Mouse (Mus musculus): ENCODE measurements around the gene Taok2.
A peak's percentile ranks its signal among the peaks of the same experiment; 100 is the strongest.
"Not testable (repeated sequence)": the region's sequence is repeated elsewhere in the genome, so short reads cannot be mapped to it uniquely, and the experiment has no call there.

The Taok2 gene

DNA sequence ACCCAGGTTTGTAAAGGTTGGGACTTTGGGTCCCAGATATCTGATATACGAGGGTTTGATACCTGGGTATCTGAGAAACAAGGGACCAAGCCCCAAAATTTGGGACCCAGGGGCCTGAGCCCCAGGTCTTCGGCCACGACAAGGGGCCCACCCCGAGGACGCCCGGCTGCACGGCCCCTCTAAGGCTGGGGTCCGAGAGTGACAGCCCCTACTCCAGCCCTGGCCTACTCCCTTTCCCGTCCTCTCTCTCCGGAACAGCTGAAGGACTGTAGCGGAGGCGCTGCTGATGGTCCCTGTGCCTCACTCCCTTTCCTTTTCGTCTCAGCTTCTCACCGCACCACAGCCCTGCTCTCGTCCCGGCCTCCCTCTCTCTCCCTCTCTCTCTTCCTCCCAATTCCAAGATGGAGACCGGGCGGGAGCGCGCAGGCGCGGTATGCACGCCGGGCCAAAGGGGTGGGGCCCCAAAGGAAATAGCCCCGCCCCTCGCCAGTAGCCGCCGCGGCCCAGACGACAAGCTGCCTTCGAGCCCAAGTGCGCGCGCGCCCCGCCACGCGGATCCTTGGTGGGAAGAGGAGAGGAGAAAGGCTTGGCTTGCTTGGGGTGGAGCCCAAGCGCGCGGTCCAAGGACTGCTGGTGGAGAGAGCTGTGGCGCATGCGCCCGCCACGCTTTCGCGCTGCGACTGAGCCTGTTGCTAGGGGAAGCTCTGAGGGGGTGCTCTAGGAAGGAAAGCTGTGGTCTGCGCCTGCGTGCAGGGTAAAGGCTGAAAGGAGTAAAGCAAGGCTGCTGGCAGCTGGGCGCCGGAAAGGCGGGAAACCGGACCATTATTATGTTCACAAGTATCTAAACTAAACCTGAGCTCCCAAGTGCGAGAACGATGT is at the start of gene Taok2:
TSS of gene Taok2 (minus strand) at position 418 of the 879 bp plus-strand sequence.
- peak; percentile 93 to 95 for DNase-seq

DNA sequence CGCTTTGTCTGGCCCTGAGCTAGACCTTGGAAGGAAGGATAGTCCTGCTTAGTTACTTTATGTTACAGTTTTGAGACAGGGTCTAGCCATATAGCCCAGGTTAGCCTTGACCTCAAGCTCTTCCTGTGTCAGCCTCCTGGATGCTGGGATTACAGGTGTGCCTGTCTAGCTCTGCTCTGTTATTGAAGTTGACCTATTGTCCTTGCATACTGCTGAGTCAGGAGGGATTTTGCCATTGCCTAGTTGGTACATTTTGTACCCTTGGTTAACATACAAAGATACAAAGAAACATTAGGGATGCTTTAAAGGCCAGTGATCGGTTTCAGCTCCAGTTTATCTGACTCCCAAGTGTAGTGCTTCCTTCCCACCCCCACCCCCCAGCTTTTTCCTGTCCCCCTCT is 48.1 kb upstream of the Taok2 start:
- DNase-seq: no peak

DNA sequence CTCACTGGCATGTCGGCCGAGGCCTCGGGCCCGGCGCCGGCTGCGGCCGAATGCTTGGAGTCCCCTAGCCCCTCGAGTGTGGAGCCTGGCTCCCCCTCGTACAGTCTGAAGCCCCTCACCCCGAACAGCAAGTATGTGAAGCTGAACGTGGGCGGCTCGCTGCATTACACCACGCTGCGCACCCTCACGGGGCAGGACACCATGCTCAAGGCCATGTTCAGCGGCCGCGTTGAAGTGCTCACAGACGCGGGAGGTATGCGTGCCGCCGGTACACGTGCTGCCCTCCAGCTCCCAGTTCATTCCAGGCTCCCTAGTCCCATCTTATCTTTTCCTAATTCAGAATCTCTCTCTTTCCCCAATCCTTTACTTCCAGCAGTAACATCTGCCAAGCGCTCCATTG is 44.5 kb upstream of the Taok2 start:
- DNase-seq: no peak

DNA sequence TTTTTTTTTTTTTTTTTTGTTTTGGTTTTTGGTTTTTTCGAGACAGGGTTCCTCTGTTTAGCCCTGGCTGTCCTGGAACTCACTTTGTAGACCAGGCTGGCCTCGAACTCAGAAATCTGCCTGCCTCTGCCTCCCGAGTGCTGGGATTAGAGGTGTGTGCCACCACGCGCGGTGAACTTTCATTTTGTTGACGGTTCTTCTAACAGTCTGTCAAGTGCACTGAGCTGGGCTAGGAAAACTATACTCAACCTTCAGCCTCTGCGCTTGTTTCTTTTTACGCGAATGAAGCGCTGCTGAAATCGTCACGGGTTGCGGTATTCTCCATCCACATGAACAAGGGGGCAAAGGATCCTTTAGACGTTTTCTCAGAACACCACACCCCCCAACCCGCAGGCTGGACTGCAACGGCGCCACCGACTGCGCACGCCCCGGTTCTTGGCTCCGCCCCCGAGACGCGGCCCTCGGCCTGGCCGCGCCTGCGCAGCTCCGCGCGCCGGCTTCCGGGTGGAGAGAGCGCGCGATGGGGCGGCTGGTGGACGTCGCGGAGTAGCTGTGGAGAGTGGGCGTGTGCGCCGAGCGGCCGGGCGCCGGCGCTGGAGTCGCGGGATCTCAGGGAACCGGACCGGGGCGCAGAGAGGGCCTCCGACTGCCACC is 44.0 kb upstream of the Taok2 start, which contains the start of gene Kctd13:
TSS of gene Kctd13 (plus strand) at position 496 of the 654 bp plus-strand sequence.
- peak; percentile 94 to 95 for DNase-seq

DNA sequence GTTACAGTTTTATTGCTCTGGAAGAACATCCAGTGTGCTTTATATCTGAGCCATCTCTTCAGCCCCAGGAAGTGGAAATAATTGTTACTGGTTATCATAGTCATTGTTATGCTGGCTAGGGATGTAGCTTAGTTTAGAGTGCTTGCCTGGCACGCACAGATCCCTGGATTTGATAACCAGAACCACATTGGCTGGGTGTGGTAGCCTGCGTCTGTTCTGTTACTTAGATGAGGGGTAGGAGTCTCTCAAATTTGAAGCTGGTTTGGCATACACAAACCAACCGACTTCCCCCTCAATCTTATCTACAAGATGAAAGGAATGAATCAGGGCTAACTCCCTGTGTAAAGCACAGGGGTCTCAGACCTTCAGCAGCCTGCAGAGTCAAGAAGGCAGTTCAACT is 41.8 kb upstream of the Taok2 start:
- DNase-seq: no peak

DNA sequence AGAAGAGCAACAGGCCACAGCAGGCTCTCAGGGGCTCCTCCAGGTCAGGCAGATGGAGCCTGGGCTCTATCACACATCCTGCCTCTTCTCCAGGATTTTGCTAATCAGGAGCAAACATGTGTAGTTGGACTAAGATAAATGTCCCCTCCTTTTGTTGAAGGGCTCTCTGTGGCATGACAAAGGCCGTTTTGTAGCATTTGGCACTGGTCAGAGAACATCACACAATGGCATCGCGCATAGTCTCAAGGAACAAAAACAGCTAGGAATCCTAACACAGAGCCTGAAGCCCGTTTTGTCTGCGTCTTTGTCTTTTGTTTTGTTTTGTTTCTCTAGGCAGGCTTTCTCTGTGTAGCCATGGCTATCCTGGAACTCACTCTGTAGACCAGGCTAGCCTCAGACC is 39.5 kb upstream of the Taok2 start:
- no peak for DNase-seq

DNA sequence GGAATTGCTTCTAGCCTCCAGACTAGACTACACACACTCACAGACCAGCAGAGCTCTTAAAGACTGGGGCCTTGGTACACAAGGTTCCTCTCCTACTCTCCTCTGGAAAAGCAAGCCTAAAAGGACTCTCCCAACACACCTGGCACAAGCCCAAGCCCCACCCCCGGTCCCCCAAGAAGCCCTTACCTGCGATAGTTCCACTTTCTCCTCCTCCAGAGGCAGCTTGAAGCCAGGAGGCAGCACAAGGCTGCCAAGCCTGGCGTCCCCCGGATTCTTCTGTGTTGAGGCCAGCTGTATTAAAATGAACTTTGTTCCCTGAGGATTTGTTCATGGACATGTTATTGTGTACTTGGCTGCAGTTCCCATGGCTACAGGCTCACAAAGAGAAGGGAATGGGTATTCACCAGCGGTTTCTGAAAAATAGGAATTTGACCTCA is 38.1 kb upstream of the Taok2 start, which contains the start of gene Tmem219:
TSS of gene Tmem219 (minus strand) at position 294 of the 437 bp plus-strand sequence.
- no peak for DNase-seq

DNA sequence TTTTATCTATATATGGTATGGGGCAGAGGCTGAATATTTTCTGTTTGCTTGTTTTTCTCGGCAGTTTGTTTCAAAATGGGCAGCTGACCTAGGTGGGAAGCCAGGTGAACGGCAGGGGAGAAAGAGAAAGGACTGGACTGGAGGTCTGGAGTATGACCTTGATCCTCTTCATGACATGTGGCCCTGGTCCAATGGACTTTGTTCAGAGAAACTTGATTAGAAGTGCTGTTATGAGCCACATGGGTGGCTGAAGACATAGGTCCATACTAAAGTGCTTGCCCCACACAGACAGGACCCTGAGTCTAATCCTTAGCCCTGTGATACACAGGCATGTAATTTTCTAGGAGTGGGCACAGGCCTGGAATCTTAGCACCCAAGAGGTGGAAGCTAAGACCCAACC is 37.1 kb upstream of the Taok2 start:
- DNase-seq: no peak

DNA sequence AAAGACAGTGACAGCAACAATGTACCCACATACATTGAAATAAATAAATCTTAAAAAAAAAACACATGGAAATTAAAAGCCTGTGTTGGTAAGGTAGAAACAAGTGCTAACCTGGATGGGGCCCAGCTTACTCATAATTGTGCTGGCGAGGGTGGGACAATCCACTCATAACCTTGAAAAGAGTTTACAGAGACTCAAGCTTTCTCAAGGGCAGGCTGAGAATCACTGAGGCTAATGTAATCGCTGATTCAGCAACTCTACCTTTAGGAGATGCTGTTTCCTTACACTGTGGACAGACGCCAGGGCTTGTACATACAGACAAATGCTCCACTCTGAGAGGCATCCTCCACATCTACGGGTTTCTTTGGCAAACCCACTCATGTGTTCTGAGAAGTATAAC is 35.5 kb upstream of the Taok2 start:
- DNase-seq: no peak

DNA sequence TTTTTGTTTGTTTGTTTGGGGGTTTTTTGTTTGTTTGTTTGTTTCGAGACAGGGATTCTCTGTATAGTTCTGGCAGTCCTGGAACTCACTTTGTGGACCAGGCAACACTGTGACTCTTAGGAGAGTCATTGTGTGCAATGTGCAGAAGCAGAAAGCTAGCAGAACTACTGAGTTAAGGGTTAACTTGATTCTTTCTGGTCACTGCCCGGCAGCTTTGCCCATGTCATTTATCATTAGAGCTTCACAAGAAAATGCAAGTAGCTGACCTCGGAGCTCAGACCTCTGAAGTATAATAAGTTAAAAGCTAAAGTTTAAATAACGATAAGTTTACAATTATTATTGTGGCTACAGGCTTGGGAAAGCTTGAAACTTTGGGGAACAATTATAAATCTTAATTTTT is 33.9 kb upstream of the Taok2 start:
- DNase-seq: not testable (repeated sequence)

DNA sequence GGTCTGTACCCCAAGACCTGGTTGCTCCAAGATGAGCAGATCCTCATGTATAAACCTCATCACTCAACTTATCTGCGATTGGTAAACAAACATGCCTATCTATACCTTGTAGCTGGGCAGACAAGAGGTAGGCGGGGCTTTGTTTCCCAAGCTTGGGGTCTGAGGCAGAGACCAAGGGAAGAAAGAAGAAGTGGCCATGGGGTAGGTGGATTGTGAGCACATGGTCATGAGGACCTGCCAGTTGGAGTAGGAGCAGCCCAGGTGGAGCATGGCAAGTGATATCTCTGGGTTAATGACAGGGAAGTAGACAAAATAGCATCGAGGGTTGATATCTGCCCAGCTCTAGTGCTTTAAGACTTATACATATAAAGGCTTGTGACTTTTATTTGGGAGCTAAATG is 30.3 kb upstream of the Taok2 start:
- no peak for DNase-seq

DNA sequence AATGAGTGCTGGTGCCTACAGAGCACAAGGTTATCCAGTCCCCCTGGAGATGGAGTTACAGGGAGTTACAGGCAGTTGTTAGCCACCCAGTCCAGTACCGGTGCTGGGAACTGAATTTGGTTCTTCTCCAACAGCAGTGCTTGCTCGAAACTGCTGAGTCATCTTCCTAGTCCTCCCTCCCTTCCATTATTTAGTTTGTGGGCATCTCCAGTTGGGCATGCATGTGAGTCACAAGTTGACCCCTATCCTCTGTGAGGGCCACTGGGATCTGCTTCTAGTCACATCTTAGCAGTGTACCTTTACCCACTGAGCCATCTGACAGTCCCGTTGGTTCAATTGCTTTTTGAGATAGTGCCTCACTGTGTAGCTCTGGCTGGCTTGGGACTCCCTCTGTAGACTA is 21.1 kb upstream of the Taok2 start:
- DNase-seq: no peak

DNA sequence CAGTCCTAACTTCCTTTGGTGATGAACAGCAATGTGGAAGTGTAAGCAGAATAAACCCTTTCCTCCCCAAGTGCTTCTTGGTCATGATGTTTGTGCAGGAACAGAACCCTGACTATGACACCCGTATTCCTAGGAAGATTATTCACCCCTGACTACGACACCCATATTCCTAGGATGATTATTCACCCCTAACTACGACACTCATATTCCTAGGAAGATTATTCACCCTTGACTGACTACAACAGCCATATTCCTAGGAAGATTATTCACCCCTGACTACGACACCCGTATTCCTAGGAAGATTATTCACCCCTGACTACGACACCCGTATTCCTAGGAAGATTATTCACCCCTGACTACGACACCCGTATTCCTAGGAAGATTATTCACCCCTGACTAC is 15.3 kb upstream of the Taok2 start:
- not testable (repeated sequence) for DNase-seq

DNA sequence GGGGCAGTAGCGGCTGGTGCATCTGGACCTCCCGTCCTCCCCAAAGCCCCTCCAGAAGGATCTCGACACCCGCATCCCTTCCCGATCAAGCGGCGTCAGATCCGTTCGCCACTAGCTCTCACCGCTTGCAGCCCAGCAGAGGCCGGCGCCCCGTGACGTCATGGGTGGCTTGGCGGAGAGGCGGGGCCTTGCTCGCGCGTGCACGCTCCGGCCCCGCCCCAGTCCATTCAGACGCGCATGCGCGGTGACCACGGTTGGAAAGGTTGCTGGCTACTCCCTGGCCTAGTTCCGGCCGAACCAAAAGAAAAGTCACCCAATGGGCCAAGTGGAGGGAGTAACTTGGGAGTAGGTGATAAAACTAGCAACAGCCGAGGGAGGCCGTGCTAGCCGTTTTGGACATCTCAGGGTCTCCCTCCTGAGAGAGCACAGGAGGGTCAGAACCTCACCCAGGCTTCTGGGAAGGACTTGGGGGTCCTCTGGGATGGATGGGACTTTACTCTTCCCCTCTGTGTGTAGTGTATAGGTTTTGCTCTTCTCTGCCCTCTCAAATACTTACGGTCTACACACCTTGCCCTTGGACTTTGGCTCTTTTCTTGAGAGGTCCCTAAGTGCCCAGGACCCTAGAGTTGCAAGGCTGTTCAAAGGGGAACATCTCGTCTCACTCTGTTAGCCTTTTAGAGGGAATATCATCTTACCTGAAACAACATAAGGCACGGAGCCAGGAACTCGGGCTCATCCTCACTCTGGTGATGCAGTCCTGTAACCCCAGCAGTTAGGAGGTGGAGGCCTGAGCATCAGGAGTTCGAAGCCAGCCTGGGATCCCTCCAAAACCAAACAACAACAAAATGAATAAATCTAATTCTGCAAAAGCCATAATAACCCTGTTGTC is 13.8 kb upstream of the Taok2 start:
- peak; percentile 92 to 94 for DNase-seq

DNA sequence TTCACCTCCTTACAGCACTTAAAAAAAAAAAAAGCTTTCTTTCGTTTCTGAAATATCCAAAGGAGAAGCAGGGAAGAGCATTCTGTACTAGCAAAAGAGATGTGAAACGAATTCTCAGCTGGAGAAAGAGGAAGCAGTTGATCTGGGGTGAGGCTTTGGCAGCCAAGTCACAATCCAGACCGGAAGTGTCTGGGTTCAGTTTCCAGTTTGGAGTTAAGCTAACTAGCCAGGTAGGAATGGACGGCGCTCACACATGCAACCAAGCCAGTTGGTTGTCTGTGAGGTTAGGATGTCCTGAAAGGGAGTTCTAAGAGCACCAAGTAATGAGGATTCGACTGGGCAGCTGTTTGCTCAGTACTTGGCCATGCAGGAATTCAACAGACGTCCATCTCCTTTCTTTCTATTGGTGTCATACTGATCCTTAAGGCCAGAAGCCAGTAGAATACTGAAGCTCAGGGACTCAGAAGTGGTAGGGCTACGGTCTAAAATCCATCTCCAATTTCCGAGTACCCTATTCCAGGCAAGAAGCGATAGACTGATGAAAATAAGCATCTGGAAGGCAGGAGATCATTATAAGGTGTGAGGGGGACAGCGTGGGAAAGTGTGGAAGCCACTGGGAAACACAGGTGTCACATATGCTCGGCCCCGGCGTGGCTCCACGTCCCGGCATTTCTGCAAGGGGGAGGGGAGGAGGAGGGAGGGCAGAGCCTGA is 13.0 kb upstream of the Taok2 start:
- DNase-seq: peak; percentile 10 to 18

DNA sequence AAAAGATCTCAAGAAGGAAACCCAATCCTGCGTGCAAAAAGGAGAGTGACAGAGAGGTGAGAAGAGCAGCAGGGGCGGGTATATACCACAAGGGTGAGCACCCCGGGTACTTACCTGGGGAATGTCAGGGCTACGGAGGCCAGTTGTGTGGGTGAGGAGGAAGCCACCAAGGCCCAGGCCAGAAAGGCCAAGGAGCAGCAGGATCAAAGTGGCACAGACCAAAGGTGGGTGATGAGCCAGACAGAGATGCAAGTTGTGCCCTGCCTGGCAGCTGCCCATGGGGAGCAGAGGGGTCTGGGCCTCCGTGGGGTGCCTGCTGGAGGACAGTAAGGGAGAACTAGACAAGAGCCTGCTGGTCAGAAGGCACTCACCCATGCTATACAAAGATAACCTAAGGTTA is 12.4 kb upstream of the Taok2 start:
- peak in 1 of 2 experiments; percentile 19 for DNase-seq

DNA sequence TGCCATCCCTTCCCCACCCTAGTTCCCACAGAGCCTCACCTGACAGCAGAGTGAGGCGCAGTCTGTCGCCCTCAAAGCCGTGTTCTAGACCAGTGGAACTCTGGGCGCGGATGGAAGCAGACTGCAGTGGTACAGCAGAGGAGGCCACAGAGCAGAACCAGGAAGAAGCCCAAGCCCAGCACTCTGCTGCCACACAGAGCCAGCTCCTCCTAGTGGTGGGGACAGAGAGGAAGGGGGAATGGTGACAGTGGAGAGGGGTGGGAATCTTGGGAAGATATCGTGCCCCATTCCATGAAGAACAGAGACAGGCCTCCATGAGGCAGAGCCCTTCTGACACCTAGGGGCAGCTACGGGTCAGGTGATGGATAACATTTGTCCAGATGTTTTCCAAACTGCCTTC is 4.3 kb upstream of the Taok2 start:
- DNase-seq: no peak

DNA sequence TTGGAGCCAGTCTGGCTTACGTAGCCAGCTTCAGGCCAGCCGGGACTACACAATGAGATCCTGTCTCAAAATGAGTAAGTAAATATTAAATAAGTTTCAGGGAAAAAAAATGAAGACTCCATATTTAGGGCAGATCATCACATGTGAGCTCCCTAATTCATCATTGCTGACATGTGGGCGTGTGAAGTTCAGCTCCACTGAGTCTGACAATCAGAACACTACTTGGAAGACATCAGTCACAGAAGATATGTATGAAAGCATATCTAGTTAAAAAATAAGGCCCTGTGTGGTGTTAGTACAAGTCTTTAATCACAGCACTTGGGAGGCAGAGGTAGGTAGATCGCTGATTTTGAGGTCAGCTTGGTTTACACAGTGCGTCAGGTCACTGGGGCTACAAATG is 2.8 kb upstream of the Taok2 start:
- DNase-seq: no peak

DNA sequence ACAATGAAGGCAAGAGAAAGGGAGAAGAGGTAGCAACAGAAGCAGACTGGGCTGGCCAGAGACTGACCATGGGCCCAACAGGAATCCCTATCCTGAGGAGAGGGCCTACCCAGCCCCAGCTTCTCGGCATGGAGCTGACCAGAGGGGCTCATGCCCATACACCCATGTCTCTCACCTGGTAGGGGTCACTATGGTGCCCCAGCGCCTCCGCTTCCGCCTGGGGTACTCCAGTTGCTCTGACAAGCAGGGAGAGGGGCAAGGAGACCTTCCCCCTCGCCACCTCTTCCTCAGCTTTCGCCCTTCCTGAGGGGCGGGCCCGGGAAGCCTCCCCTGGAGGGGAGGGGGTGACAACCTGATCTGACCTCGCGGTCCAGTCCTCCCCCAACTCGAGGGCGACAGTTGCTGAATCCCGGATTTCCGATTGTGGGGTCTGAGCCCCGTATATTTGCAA is 747 bp downstream of the Taok2 start:
- DNase-seq: peak; percentile 43 to 59

DNA sequence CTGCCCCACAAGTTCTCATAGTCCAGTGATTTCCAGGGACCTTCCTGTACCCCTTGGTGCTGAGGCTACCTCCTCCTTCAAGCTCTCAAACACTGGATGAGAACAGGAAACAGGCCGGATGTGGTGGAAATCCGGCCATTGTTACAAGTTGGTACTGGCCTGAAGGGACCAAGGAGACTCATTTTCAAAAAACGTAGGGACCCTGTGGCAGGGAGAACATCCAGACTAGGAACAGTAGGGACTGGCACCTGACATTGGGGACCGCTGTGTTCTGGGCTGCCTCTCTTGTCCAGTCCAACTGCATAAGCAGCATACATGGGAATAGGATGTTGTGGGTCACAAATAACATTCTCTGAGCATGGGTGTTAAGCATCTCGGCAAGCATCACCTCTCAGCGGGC is 3.5 kb downstream of the Taok2 start:
- no peak for DNase-seq

DNA sequence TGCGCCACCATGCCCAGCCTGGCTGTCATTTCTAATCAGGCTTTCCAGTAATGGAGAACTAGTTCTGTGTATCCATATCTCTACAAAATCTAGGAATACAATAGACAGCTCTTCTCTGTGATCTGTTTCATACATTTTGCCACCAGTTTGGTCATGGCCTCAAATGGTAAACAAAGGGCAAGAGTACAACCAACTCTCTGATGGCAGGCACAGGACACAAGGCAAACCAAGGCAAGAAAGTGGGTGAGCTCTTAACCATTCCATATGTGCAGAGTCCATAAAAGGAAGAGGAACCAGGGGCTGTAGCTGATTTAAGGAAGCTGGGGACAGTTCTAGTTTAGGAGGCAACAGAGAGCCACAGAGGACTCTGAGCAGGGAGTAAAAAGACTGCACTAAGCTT is 7.3 kb downstream of the Taok2 start:
- DNase-seq: no peak

DNA sequence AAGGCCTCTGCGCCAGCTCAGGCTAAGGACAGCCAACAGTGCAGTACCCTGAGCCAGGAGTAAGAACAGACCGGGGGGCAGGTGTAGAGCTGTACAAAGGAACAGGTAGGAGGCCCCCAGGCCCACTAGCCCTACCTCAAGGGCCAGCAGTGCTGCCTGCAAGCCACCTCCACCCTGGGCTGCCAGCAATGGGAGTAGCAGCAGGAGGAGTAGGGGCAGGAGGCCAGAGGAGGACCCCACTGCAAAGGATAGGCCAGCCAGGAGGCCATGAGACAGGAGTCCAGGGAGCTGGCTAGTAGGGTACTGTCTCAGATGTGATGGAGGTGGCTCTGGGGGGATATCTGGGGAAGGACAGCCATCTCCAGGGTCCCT is 14.0 kb downstream of the Taok2 start:
- DNase-seq: no peak
